Mouse (Mus musculus) erythroblast, embryonic 14.5 days (primary cell): ENCODE measurements around the gene Entpd5.

Experiments
- GATA1 ChIP-seq: IDR thresholded peaks from 2 replicates; pipeline ENCODE4 v1.6.1; 2012; ENCODE audit warnings: low read length, inconsistent platforms, mixed read lengths
- TAL1 ChIP-seq: IDR thresholded peaks from 3 replicates; pipeline ENCODE4 v1.6.1; 2012; ENCODE audit warnings: low read length, inconsistent platforms, mixed read lengths

DNA sequence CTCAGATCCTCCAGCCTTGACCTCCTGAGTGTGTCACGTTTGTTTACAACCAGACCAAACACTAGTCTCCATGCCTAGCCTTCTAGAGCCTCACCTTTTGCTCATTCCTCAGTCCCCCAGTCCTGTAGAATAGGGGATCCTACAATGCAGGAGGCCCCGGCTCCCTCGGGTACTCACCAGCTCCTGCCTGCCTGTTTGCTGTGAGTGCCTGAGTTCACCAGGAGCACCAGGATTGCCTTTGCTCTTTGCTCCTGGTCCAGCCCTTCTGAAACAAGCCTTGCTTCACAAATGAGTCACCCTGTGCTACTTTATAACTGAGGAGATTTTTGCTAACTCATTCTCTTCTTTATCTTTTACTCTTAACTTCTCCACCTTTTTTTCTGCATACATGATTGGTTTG is 8.2 kb downstream of the Entpd5 start:
- no peak for TF ChIP-seq GATA1
- TF ChIP-seq TAL1: no peak
